Mouse (Mus musculus): ENCODE data around the gene Selenbp1. TPM values are rescaled to one million over a fixed set of nuclear protein-coding genes. Genes with fewer than 3 reads are reported as not detected.
A peak's percentile ranks its signal among the peaks of the same experiment; 100 is the strongest.

Gene Selenbp1
- polyA plus RNA-seq, 1 experiment from 2014 or later, result 74.5 TPM

GRCm38 (mm10) chr3:94953764-94954616 is 21.1 kb downstream of the Selenbp1 start, which contains the start of gene Rfx5:
Gene Rfx5 (plus strand): TSS chr3:94954075.
- Histone ChIP-seq H3K27me3 (replicated peaks; ENCODE audit: control insufficient read depth, insufficient read depth, low read length) (no peaks in the 10 kb centered on the region), H3K4me3 (ENCODE audit: low read depth, low read length) (peak within 1 kb of the TSS; percentile 57), H3K9me3 (ENCODE audit: control insufficient read depth, low read length) (no peaks in the 10 kb centered on the region), H3K9ac (ENCODE audit: low read length) (peak within 1 kb of the TSS; percentile 91), H3K4me1 (replicated peaks; ENCODE audit: control insufficient read depth, insufficient read depth, low read length) (peaks cover 9% of the 10 kb centered on the region), H3K27ac (ENCODE audit: low read depth) (peak within 1 kb of the TSS; percentile 95), H3K36me3 (ENCODE audit: control insufficient read depth, insufficient read depth, low read length) (peaks cover 36% of the 10 kb centered on the region), H3K4me2 (ENCODE audit: low read length) (peak within 1 kb of the TSS; percentile 58)
- ATAC-seq (replicated peaks; ENCODE audit: low FRiP score, low TSS enrichment, low read depth), result peak; percentile 97
- WGBS, result 0% methylated on average over 50 of the region's 50 CpGs
- DNase-seq (ENCODE audit: low spot score), result peak; percentile 93

GRCm38 (mm10) chr3:94958295-94958694 is 25.4 kb downstream of the Selenbp1 start:
- Histone ChIP-seq H3K9ac (ENCODE audit: low read length) (no peak overlapping the region), H3K4me1 (replicated peaks; ENCODE audit: control insufficient read depth, insufficient read depth, low read length) (peaks cover 2% of the 10 kb centered on the region; the same call in 1 of the 2 replicates), H3K9me3 (ENCODE audit: control insufficient read depth, low read length) (no peaks in the 10 kb centered on the region), H3K27me3 (replicated peaks; ENCODE audit: control insufficient read depth, insufficient read depth, low read length) (no peaks in the 10 kb centered on the region), H3K4me3 (ENCODE audit: low read depth, low read length) (no peak overlapping the region), H3K36me3 (ENCODE audit: control insufficient read depth, insufficient read depth, low read length) (peaks cover 37% of the 10 kb centered on the region), H3K4me2 (ENCODE audit: low read length) (no peak overlapping the region), H3K27ac (ENCODE audit: low read depth) (no peak overlapping the region)
- ATAC-seq (replicated peaks; ENCODE audit: low FRiP score, low TSS enrichment, low read depth) (no peak), DNase-seq (ENCODE audit: low spot score) (no peak)
- 94% methylated on average over 8 of the region's 8 CpGs for WGBS

GRCm38 (mm10) chr3:94959871-94960270 is 27.0 kb downstream of the Selenbp1 start:
- Histone ChIP-seq H3K9me3 (ENCODE audit: control insufficient read depth, low read length) (no peaks in the 10 kb centered on the region), H3K9ac (ENCODE audit: low read length) (no peak overlapping the region), H3K4me1 (replicated peaks; ENCODE audit: control insufficient read depth, insufficient read depth, low read length) (no peaks in the 10 kb centered on the region; the same call in 1 of the 2 replicates), H3K36me3 (ENCODE audit: control insufficient read depth, insufficient read depth, low read length) (peaks cover 37% of the 10 kb centered on the region), H3K27me3 (replicated peaks; ENCODE audit: control insufficient read depth, insufficient read depth, low read length) (no peaks in the 10 kb centered on the region), H3K4me3 (ENCODE audit: low read depth, low read length) (no peak overlapping the region), H3K27ac (ENCODE audit: low read depth) (no peak overlapping the region), H3K4me2 (ENCODE audit: low read length) (no peak overlapping the region)
- ATAC-seq (replicated peaks; ENCODE audit: low FRiP score, low TSS enrichment, low read depth) (no peak), DNase-seq (ENCODE audit: low spot score) (no peak)
- 45% methylated on average over 8 of the region's 8 CpGs for WGBS

- DNase-seq (ENCODE audit: low spot score) (no peak), ATAC-seq (replicated peaks; ENCODE audit: low FRiP score, low TSS enrichment, low read depth) (no peak)
- H3K4me1 ChIP-seq (replicated peaks; ENCODE audit: control insufficient read depth, insufficient read depth, low read length), result no peaks in the 10 kb centered on the region
- peaks cover 37% of the 10 kb centered on the region for H3K36me3 ChIP-seq (ENCODE audit: control insufficient read depth, insufficient read depth, low read length)
- no peaks in the 10 kb centered on the region for H3K27me3 ChIP-seq (replicated peaks; ENCODE audit: control insufficient read depth, insufficient read depth, low read length)
- H3K9me3 ChIP-seq (ENCODE audit: control insufficient read depth, low read length), result no peaks in the 10 kb centered on the region
- H3K27ac ChIP-seq (ENCODE audit: low read depth), result no peak overlapping the region
- H3K4me2 ChIP-seq (ENCODE audit: low read length), result no peak overlapping the region
- WGBS, result 46% methylated on average over 5 of the region's 5 CpGs
- no peak overlapping the region for H3K9ac ChIP-seq (ENCODE audit: low read length)
- no peak overlapping the region for H3K4me3 ChIP-seq (ENCODE audit: low read depth, low read length)
These were observed 27.5 kb downstream of the Selenbp1 start for GRCm38 (mm10) chr3:94960322-94960721.

GRCm38 (mm10) chr3:94964989-94965388 is 32.1 kb downstream of the Selenbp1 start:
- Histone ChIP-seq H3K27ac (ENCODE audit: low read depth) (no peak overlapping the region), H3K9ac (ENCODE audit: low read length) (no peak overlapping the region), H3K4me3 (ENCODE audit: low read depth, low read length) (no peak overlapping the region), H3K4me2 (ENCODE audit: low read length) (no peak overlapping the region), H3K36me3 (ENCODE audit: control insufficient read depth, insufficient read depth, low read length) (no peaks in the 10 kb centered on the region), H3K4me1 (replicated peaks; ENCODE audit: control insufficient read depth, insufficient read depth, low read length) (no peaks in the 10 kb centered on the region), H3K27me3 (replicated peaks; ENCODE audit: control insufficient read depth, insufficient read depth, low read length) (no peaks in the 10 kb centered on the region), H3K9me3 (ENCODE audit: control insufficient read depth, low read length) (no peaks in the 10 kb centered on the region)
- ATAC-seq (replicated peaks; ENCODE audit: low FRiP score, low TSS enrichment, low read depth) (no peak), DNase-seq (ENCODE audit: low spot score) (no peak)
- WGBS, result 88% methylated on average over 1 of the region's 1 CpGs

GRCm38 (mm10) chr3:94965878-94966277 is 33.0 kb downstream of the Selenbp1 start:
- Histone ChIP-seq H3K36me3 (ENCODE audit: control insufficient read depth, insufficient read depth, low read length) (no peaks in the 10 kb centered on the region), H3K4me1 (replicated peaks; ENCODE audit: control insufficient read depth, insufficient read depth, low read length) (no peaks in the 10 kb centered on the region), H3K27me3 (replicated peaks; ENCODE audit: control insufficient read depth, insufficient read depth, low read length) (no peaks in the 10 kb centered on the region), H3K4me2 (ENCODE audit: low read length) (no peak overlapping the region), H3K27ac (ENCODE audit: low read depth) (no peak overlapping the region), H3K9ac (ENCODE audit: low read length) (no peak overlapping the region), H3K4me3 (ENCODE audit: low read depth, low read length) (no peak overlapping the region), H3K9me3 (ENCODE audit: control insufficient read depth, low read length) (no peaks in the 10 kb centered on the region)
- DNase-seq (ENCODE audit: low spot score) (no peak), ATAC-seq (replicated peaks; ENCODE audit: low FRiP score, low TSS enrichment, low read depth) (no peak)
- 54% methylated on average over 1 of the region's 1 CpGs for WGBS

GRCm38 (mm10) chr3:94972552-94972951 is 39.7 kb downstream of the Selenbp1 start:
- Histone ChIP-seq H3K4me3 (ENCODE audit: low read depth, low read length) (no peak overlapping the region), H3K4me1 (replicated peaks; ENCODE audit: control insufficient read depth, insufficient read depth, low read length) (peaks cover 16% of the 10 kb centered on the region), H3K9me3 (ENCODE audit: control insufficient read depth, low read length) (no peaks in the 10 kb centered on the region), H3K9ac (ENCODE audit: low read length) (no peak overlapping the region), H3K36me3 (ENCODE audit: control insufficient read depth, insufficient read depth, low read length) (peaks cover 5% of the 10 kb centered on the region; the same call in 1 of the 2 replicates), H3K27ac (ENCODE audit: low read depth) (no peak overlapping the region), H3K27me3 (replicated peaks; ENCODE audit: control insufficient read depth, insufficient read depth, low read length) (no peaks in the 10 kb centered on the region), H3K4me2 (ENCODE audit: low read length) (no peak overlapping the region)
- ATAC-seq (replicated peaks; ENCODE audit: low FRiP score, low TSS enrichment, low read depth) (no peak), DNase-seq (ENCODE audit: low spot score) (no peak)
- 72% methylated on average over 3 of the region's 3 CpGs for WGBS

GRCm38 (mm10) chr3:94973620-94974019 is 40.8 kb downstream of the Selenbp1 start:
- no peak for DNase-seq (ENCODE audit: low spot score)
- H3K4me1 ChIP-seq (replicated peaks; ENCODE audit: control insufficient read depth, insufficient read depth, low read length), result peaks cover 16% of the 10 kb centered on the region
- H3K9me3 ChIP-seq (ENCODE audit: control insufficient read depth, low read length), result no peaks in the 10 kb centered on the region
- peak overlapping the region; percentile 70; the same call in 1 of the 2 replicates for H3K4me3 ChIP-seq (ENCODE audit: low read depth, low read length)
- peak overlapping the region; percentile 79 for H3K4me2 ChIP-seq (ENCODE audit: low read length)
- 83% methylated on average over 5 of the region's 5 CpGs for WGBS
- peaks cover 11% of the 10 kb centered on the region; the same call in 1 of the 2 replicates for H3K36me3 ChIP-seq (ENCODE audit: control insufficient read depth, insufficient read depth, low read length)
- no peak for ATAC-seq (replicated peaks; ENCODE audit: low FRiP score, low TSS enrichment, low read depth)
- H3K27ac ChIP-seq (ENCODE audit: low read depth), result no peak overlapping the region
- no peaks in the 10 kb centered on the region for H3K27me3 ChIP-seq (replicated peaks; ENCODE audit: control insufficient read depth, insufficient read depth, low read length)
- no peak overlapping the region; the same call in 1 of the 2 replicates for H3K9ac ChIP-seq (ENCODE audit: low read length)
